Mouse (Mus musculus): Measurements from ENCODE around the gene Mtss1l. TPM values are rescaled to one million over a fixed set of nuclear protein-coding genes. Genes with fewer than 3 reads are reported as not detected.

The Mtss1l gene
- total RNA-seq (2014; rRNA removed), result 55.2 and 71.1 TPM in 2 replicates
- polyA plus RNA-seq (2015; fragmentation: Nextera tagmentation; extraction: Ambion mirVana), result 42.2 and 49.0 TPM in 2 replicates

DNA sequence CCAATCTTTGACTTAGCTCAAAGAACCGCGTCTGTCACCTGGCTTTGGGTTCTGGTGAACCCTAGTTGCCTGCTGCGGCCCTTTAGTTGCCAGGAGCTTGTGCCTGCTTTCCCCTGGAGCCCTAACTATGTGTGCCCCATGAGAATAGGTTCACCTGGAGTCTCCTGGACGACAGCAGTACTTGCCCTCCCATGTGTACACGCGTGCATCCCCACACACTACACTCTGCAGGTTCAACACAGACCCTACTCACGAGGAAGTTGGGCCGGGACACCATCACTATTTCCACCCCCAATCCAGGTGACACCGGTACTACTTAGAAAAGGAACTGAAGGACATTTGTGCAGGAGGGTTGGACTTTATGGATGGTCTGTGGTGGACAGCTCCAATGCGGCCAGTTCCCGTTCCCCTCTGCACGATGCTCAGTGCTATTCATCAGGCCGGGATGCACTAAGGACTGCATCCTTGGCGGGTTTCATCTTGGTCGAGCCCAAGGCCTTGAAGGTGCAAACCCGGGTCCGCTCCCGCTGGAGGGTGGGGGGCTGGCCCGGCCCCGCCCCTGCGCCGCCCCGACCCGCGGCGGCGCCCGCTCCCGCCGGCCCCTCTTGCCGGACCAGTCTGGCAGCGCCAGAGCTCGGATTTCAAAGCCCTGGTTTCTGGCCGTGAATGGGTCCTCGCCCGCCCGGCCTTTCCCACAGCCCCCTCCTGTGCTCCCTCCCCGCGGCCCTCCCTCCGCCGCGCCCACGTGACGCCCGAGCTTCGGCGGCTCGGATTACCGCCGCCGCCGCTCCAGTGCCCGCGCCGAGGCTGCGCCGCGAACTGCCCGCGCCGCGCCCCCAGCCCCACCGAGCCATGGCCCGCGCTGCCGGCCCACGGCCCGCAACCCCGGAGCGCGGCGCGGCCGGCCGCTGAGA is at the start of gene Mtss1l:
Gene Mtss1l, plus strand, starts transcription at position 792 of the 914 bp plus-strand sequence.
- H3K36me3 ChIP-seq (ENCODE audit: insufficient read depth), result peaks cover 4% of the 10 kb centered on the region; the same call in 1 of the 2 replicates
- no peaks in the 10 kb centered on the region for H3K9me3 ChIP-seq (ENCODE audit: low read length)
- H3K9ac ChIP-seq, result peak within 1 kb of the TSS; percentile 99
- WGBS, result 3% methylated on average over 60 of the region's 75 CpGs
- TF ChIP-seq CTCF (IDR thresholded peaks at IDR 0.05; ENCODE audit: low read depth), result no peak
- peak within 1 kb of the TSS; percentile 89 for H3K4me3 ChIP-seq (ENCODE audit: low read depth, low read length)
- peak; percentile 68 for ATAC-seq
- H3K27ac ChIP-seq (ENCODE audit: low read depth, low read length), result peak within 1 kb of the TSS; percentile 93
- H3K4me1 ChIP-seq (ENCODE audit: insufficient read depth), result peaks cover 49% of the 10 kb centered on the region
- H3K4me2 ChIP-seq (ENCODE audit: low read depth), result peak within 1 kb of the TSS; percentile 64
- H3K27me3 ChIP-seq (ENCODE audit: insufficient read depth, low read length), result no peaks in the 10 kb centered on the region
- peak; percentile 85 for DNase-seq

GRCm38 (mm10) chr8:110672133-110672532 is 49.1 kb upstream of the Mtss1l start:
- Histone ChIP-seq H3K27ac (ENCODE audit: low read depth, low read length) (no peak overlapping the region; the same call in 1 of the 2 replicates), H3K4me1 (ENCODE audit: insufficient read depth) (no peaks in the 10 kb centered on the region), H3K4me3 (ENCODE audit: low read depth, low read length) (no peak overlapping the region), H3K4me2 (ENCODE audit: low read depth) (no peak overlapping the region), H3K9me3 (ENCODE audit: low read length) (no peaks in the 10 kb centered on the region), H3K27me3 (ENCODE audit: insufficient read depth, low read length) (no peaks in the 10 kb centered on the region), H3K9ac (no peak overlapping the region), H3K36me3 (ENCODE audit: insufficient read depth) (peaks cover 26% of the 10 kb centered on the region)
- DNase-seq (no peak), ATAC-seq (no peak)
- 82% methylated on average over 2 of the region's 2 CpGs for WGBS
- TF ChIP-seq CTCF (IDR thresholded peaks at IDR 0.05; ENCODE audit: low read depth), result no peak

GRCm38 (mm10) chr8:110673168-110673567 is 48.1 kb upstream of the Mtss1l start:
- H3K4me1 ChIP-seq (ENCODE audit: insufficient read depth), result no peaks in the 10 kb centered on the region
- DNase-seq (no peak), ATAC-seq (no peak)
- H3K36me3 ChIP-seq (ENCODE audit: insufficient read depth), result peaks cover 26% of the 10 kb centered on the region
- H3K27me3 ChIP-seq (ENCODE audit: insufficient read depth, low read length), result no peaks in the 10 kb centered on the region
- H3K9me3 ChIP-seq (ENCODE audit: low read length), result no peaks in the 10 kb centered on the region
- H3K4me3 ChIP-seq (ENCODE audit: low read depth, low read length), result no peak overlapping the region
- no peak overlapping the region for H3K4me2 ChIP-seq (ENCODE audit: low read depth)
- TF ChIP-seq CTCF (IDR thresholded peaks at IDR 0.05; ENCODE audit: low read depth), result no peak
- H3K9ac ChIP-seq, result no peak overlapping the region
- 85% methylated on average over 2 of the region's 2 CpGs for WGBS
- no peak overlapping the region for H3K27ac ChIP-seq (ENCODE audit: low read depth, low read length)

DNA sequence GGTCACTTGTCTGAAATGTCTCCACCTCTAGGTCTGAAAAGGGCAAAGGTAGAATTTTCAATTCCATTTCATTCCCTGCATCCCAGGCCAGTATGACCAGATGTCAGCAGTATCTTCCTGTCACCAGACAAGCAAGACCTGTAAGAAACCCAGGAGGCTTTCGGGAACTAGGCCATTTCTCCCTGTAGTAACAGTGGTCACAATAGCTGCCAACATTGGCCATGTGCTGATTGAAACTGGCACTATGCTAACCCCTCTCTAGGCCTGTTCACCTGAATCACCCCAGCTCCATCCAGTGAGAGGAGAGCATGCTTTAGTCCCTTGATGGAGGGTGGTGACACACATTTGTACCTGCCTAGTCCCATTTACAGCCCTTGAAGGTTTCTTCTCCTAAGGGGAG is 46.7 kb upstream of the Mtss1l start:
- Histone ChIP-seq H3K27me3 (ENCODE audit: insufficient read depth, low read length) (no peaks in the 10 kb centered on the region), H3K36me3 (ENCODE audit: insufficient read depth) (peaks cover 32% of the 10 kb centered on the region), H3K9ac (no peak overlapping the region), H3K4me1 (ENCODE audit: insufficient read depth) (no peaks in the 10 kb centered on the region), H3K27ac (ENCODE audit: low read depth, low read length) (no peak overlapping the region), H3K4me3 (ENCODE audit: low read depth, low read length) (no peak overlapping the region), H3K9me3 (ENCODE audit: low read length) (no peaks in the 10 kb centered on the region), H3K4me2 (ENCODE audit: low read depth) (no peak overlapping the region)
- no peak for ATAC-seq
- WGBS, result 97% methylated on average over 1 of the region's 1 CpGs
- no peak for DNase-seq
- no peak for TF ChIP-seq CTCF (IDR thresholded peaks at IDR 0.05; ENCODE audit: low read depth)

DNA sequence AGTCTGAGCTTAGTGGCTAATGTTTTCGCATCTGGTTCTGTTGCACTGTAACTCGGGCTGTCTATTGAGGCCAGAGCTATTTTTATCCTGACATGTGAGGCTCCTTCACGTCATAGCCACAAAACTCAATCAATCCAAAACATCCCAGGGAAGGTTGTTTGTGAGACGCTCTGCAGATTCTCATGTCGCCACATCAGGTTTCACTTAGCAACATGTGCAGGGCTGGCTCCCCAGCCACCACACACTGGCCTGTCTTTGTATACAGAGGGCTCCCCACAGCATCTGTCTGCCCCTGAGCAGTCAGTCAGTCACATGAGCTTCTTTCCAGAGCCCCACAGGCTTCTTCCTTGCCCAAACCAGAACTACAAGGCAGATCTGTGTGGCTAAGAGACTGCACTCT is 44.6 kb upstream of the Mtss1l start:
- TF ChIP-seq CTCF (IDR thresholded peaks at IDR 0.05; ENCODE audit: low read depth), result no peak
- DNase-seq, result no peak
- H3K4me2 ChIP-seq (ENCODE audit: low read depth), result no peak overlapping the region
- H3K9me3 ChIP-seq (ENCODE audit: low read length), result no peaks in the 10 kb centered on the region
- no peak overlapping the region for H3K27ac ChIP-seq (ENCODE audit: low read depth, low read length)
- WGBS, result 73% methylated on average over 5 of the region's 5 CpGs
- no peak overlapping the region for H3K9ac ChIP-seq
- H3K27me3 ChIP-seq (ENCODE audit: insufficient read depth, low read length), result no peaks in the 10 kb centered on the region
- ATAC-seq, result no peak
- H3K4me3 ChIP-seq (ENCODE audit: low read depth, low read length), result no peak overlapping the region
- H3K4me1 ChIP-seq (ENCODE audit: insufficient read depth), result no peaks in the 10 kb centered on the region
- peaks cover 32% of the 10 kb centered on the region for H3K36me3 ChIP-seq (ENCODE audit: insufficient read depth)

DNA sequence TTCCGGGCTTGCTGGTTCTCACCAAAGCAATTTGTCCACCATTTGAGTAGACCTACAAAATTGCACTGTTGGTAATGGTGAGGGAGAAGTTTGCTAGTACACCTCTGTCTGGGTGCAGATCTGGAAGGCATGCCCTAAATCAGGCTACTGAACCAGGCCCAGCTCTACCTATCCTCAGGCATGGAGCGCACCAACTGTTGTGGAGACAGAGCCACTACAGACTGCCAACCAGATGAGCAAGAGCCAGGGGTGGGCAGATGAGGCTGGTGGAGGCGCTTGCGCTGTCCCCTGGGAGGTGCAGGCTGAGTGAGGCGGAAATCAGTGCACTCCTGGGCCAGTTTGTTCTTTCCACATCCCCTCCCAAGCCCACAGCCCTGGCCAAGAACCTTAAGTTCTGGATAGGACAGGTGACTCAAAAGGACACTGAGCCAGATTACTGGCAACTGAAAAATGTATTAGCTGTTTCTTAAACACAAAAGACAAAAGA is 44.1 kb upstream of the Mtss1l start:
- 93% methylated on average over 5 of the region's 5 CpGs for WGBS
- no peak for ATAC-seq

DNA sequence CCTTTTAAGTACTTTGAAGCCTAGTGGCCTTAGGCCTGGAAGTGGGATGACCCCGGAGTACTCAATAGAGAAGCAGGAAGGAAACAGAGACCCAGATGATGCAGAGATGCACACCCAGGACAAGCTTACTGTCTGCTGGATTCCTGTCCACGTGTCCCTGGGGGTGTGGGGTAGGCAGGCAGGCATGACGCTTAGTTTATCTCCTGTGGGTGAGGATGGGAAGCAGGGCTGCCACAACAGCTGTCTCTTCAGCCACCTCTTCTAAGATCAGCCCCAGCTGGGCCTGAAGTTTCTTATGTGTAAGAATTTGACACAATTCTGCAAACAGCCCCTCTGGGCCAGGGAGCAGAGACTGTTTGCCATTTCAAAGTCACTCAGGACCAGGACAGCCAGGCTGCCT is 42.3 kb upstream of the Mtss1l start:
- no peak for TF ChIP-seq CTCF (IDR thresholded peaks at IDR 0.05; ENCODE audit: low read depth)
- ATAC-seq, result no peak
- WGBS, result 69% methylated on average over 3 of the region's 3 CpGs

More for the DNA sequence above, 44.1 kb upstream of the Mtss1l start:
- Histone ChIP-seq H3K27me3 (ENCODE audit: insufficient read depth, low read length) (no peaks in the 10 kb centered on the region), H3K9ac (no peak overlapping the region), H3K4me2 (ENCODE audit: low read depth) (no peak overlapping the region), H3K4me3 (ENCODE audit: low read depth, low read length) (no peak overlapping the region), H3K27ac (ENCODE audit: low read depth, low read length) (no peak overlapping the region), H3K9me3 (ENCODE audit: low read length) (no peaks in the 10 kb centered on the region), H3K4me1 (ENCODE audit: insufficient read depth) (no peaks in the 10 kb centered on the region), H3K36me3 (ENCODE audit: insufficient read depth) (peaks cover 27% of the 10 kb centered on the region)
- DNase-seq, result no peak
- TF ChIP-seq CTCF (IDR thresholded peaks at IDR 0.05; ENCODE audit: low read depth), result no peak

More for the DNA sequence above, 42.3 kb upstream of the Mtss1l start:
- no peak overlapping the region for H3K27ac ChIP-seq (ENCODE audit: low read depth, low read length)
- no peaks in the 10 kb centered on the region for H3K9me3 ChIP-seq (ENCODE audit: low read length)
- H3K27me3 ChIP-seq (ENCODE audit: insufficient read depth, low read length), result no peaks in the 10 kb centered on the region
- no peak overlapping the region for H3K4me2 ChIP-seq (ENCODE audit: low read depth)
- peaks cover 22% of the 10 kb centered on the region for H3K36me3 ChIP-seq (ENCODE audit: insufficient read depth)
- DNase-seq, result no peak
- no peak overlapping the region for H3K4me3 ChIP-seq (ENCODE audit: low read depth, low read length)
- no peak overlapping the region for H3K9ac ChIP-seq
- H3K4me1 ChIP-seq (ENCODE audit: insufficient read depth), result no peaks in the 10 kb centered on the region
